10 mouse cellular contexts compared by ENCODE assay signal in the genomic region with DNA sequence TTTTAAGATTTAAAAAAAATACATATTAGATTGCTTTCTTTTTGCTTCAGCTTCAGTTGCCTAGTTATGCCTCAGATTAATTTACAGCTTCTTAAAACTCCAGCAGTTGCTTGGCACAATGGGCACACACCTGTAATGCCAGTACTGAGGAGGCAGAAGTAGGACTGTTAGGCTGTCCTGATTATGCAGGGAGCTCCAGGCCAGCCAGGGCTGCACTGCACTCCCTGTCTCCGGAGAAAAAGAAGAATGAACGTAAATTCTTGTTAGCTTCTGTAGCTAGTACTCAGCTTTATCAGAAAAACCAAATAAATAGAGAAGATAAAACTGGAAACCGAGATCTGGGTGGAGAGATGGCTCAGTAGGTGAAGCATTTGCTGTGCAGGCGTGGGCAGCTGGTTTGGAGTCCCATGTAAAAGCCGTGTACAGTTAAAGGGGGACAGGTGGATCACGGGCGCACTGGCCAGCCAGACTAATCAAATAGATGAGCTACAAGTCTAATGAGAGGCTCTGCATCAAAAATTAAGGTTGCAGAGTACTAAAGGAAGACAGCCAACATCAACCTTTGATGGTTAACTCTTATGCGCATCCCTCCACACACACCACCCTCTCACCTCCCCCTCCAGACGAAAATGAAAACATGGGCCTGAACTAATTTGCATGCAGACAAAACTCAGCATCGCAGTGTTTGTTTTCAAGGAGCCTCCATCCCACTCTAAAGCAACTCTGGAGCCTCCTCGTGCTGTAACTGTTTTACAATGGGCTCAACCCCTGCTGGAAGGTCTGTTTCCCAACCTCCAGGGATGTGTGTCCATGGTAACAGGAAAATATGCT. TPM values are rescaled to one million over a fixed set of nuclear protein-coding genes. Genes with fewer than 3 reads are reported as not detected.
A peak's percentile ranks its signal among the peaks of the same experiment; 100 is the strongest.
DNase-seq lines count a peak whose midpoint lies in the region; ATAC-seq lines count a peak whose summit lies in the region.
"Had no signal": no experiment of that assay in that cellular context is flagged by ENCODE, and none has a peak within 500 bp of the region (broad histone marks: within the 10 kb centered on the region; RNA-seq: fewer than 3 reads in every experiment).

No protein-coding gene starts in this region.

- H3K27me3 ChIP-seq in liver, embryonic 15.5 days = peaks cover 22% of the 10 kb centered on the region
- H3K27me3 ChIP-seq in hindbrain, embryonic 14.5 days (ENCODE audit: control insufficient read depth, insufficient read depth, low read length) = no peaks in the 10 kb centered on the region
- H3K27me3 ChIP-seq: stomach, embryonic 15.5 days had no signal

- no peak for ATAC-seq in liver, embryonic 15.5 days (ENCODE audit: insufficient read depth)
- ATAC-seq in hindbrain, embryonic 14.5 days (ENCODE audit: low FRiP score) = peak; percentile 83; the same call in 1 of the 2 replicates

- peak overlapping the region; percentile 34 for H3K27ac ChIP-seq in liver, embryonic 15.5 days (replicated peaks)
- H3K27ac ChIP-seq in hindbrain, embryonic 14.5 days = peak overlapping the region; percentile 73
- H3K27ac ChIP-seq: stomach, embryonic 15.5 days had no signal

- peaks cover 55% of the 10 kb centered on the region for H3K4me1 ChIP-seq in liver, embryonic 15.5 days (replicated peaks)
- H3K4me1 ChIP-seq in hindbrain, embryonic 14.5 days (replicated peaks; ENCODE audit: control insufficient read depth, insufficient read depth, low read length) = peaks cover 12% of the 10 kb centered on the region

- H3K4me3 ChIP-seq in liver, embryonic 15.5 days (replicated peaks) = no peak overlapping the region
- no peak overlapping the region for H3K4me3 ChIP-seq in hindbrain, embryonic 14.5 days (replicated peaks; ENCODE audit: low read length)
- H3K4me3 ChIP-seq: stomach, embryonic 15.5 days had no signal

- no peaks in the 10 kb centered on the region for H3K36me3 ChIP-seq in liver, embryonic 15.5 days (replicated peaks)
- H3K36me3 ChIP-seq in hindbrain, embryonic 14.5 days (replicated peaks; ENCODE audit: control insufficient read depth, insufficient read depth) = no peaks in the 10 kb centered on the region
- H3K36me3 ChIP-seq: stomach, embryonic 15.5 days had no signal

- H3K4me2 ChIP-seq in liver, embryonic 15.5 days = no peak overlapping the region
- peak overlapping the region; percentile 18 for H3K4me2 ChIP-seq in hindbrain, embryonic 14.5 days (replicated peaks)
- H3K4me2 ChIP-seq: stomach, embryonic 15.5 days had no signal

- no peak overlapping the region for H3K9ac ChIP-seq in liver, embryonic 15.5 days
- no peak overlapping the region for H3K9ac ChIP-seq in hindbrain, embryonic 14.5 days
- H3K9ac ChIP-seq: stomach, embryonic 15.5 days had no signal

- no peaks in the 10 kb centered on the region for H3K9me3 ChIP-seq in liver, embryonic 15.5 days (replicated peaks)
- H3K9me3 ChIP-seq in hindbrain, embryonic 14.5 days (ENCODE audit: control insufficient read depth, low read length) = no peaks in the 10 kb centered on the region
- H3K9me3 ChIP-seq: stomach, embryonic 15.5 days had no signal

- WGBS in liver, embryonic 15.5 days (ENCODE audit: insufficient replicate concordance) = 36% methylated on average over 11 of the region's 11 CpGs
- WGBS in hindbrain, embryonic 14.5 days = 7% methylated on average over 11 of the region's 11 CpGs

- peak; percentile 85 for DNase-seq in embryo, embryonic 10 days (ENCODE audit: low spot score)
- no peak for DNase-seq in embryo, embryonic 9.5 days (ENCODE audit: extremely low spot score)
- no peak for DNase-seq in liver
- DNase-seq in hindbrain, embryonic 14.5 days (ENCODE audit: low spot score) = peak; percentile 64
- DNase-seq in retina, embryonic 14.5 days (ENCODE audit: low spot score) = peak; percentile 63
- no peak for DNase-seq in spleen, adult 18-20 months
- no peak for DNase-seq in adrenal gland, adult 8-10 months

RNA-seq across cellular contexts. Expression of a gene that starts 25.8 kb away (rescaled TPM):
- polyA plus RNA-seq in liver, embryonic 15.5 days (2015; fragmentation: Nextera tagmentation; extraction: Ambion mirVana) = 3.1 and 4.8 TPM in 2 replicates
- 204 and 207 TPM in 2 replicates for polyA plus RNA-seq in hindbrain, embryonic 14.5 days (2014; fragmentation: Nextera tagmentation; extraction: Ambion mirVana)
- total RNA-seq in adrenal gland, adult 8-10 months (2022) = 10 to 100 TPM; 28.3 to 40.2 (median 33.0) TPM

RNA-seq across cellular contexts. Expression of a gene that starts 32.1 kb away (rescaled TPM):
- 0.12 and 0.13 TPM in 2 replicates for polyA plus RNA-seq in liver, embryonic 15.5 days (2015; fragmentation: Nextera tagmentation; extraction: Ambion mirVana)
- polyA plus RNA-seq in hindbrain, embryonic 14.5 days (2014; fragmentation: Nextera tagmentation; extraction: Ambion mirVana) = 0.44 and 0.78 TPM in 2 replicates
- total RNA-seq in adrenal gland, adult 8-10 months (2022) = 10 to 100 TPM in 1 of 4 experiments, 1 to 10 TPM in 3; 4.1 to 10.1 (median 7.0) TPM
- polyA plus RNA-seq: stomach, embryonic 15.5 days had no signal

RNA-seq across cellular contexts. Expression of a gene that starts 32.2 kb away (rescaled TPM):
- polyA plus RNA-seq in liver, embryonic 15.5 days (2015; fragmentation: Nextera tagmentation; extraction: Ambion mirVana) = not detected in 2 replicates
- 0.10 TPM in 1 of 2 replicates, not detected in the other for polyA plus RNA-seq in hindbrain, embryonic 14.5 days (2014; fragmentation: Nextera tagmentation; extraction: Ambion mirVana)
- total RNA-seq in adrenal gland, adult 8-10 months (2022) = under 1 TPM in 1 of 4 experiments, not detected in 3; 0.15 TPM
- polyA plus RNA-seq: heart, embryonic 14.5 days; stomach, embryonic 15.5 days had no signal

RNA-seq across cellular contexts. Expression of a gene that starts 51.2 kb away (rescaled TPM):
- 1.9 and 2.3 TPM in 2 replicates for polyA plus RNA-seq in liver, embryonic 15.5 days (2015; fragmentation: Nextera tagmentation; extraction: Ambion mirVana)
- 32.7 and 33.1 TPM in 2 replicates for polyA plus RNA-seq in hindbrain, embryonic 14.5 days (2014; fragmentation: Nextera tagmentation; extraction: Ambion mirVana)
- total RNA-seq in adrenal gland, adult 8-10 months (2022) = 10 to 100 TPM; 20.6 to 40.1 (median 31.3) TPM

Comparison
In these comparisons a context has a peak if more than half of its experiments do, and no peak if none do; other contexts are left out.
1. DNase-seq: peak in embryo, embryonic 10 days (single experiment), hindbrain, embryonic 14.5 days (single experiment) and retina, embryonic 14.5 days (single experiment); none in embryo, embryonic 9.5 days (single experiment), liver (single experiment), spleen, adult 18-20 months (0 of 2) and adrenal gland, adult 8-10 months (single experiment).
2. RNA of a gene that starts 25.8 kb away (polyA plus RNA-seq): 204 to 207 TPM in hindbrain, embryonic 14.5 days; 3.1 to 4.8 TPM in liver, embryonic 15.5 days; every median in the first group is over 10 times any median in the second.